Mouse (Mus musculus): ENCODE measurements around the gene Cops7b. TPM values are rescaled to one million over a fixed set of nuclear protein-coding genes. Genes with fewer than 3 reads are reported as not detected.

The Cops7b gene
- polyA plus RNA-seq, 1 experiment from 2014 or later = 36.9 TPM

DNA sequence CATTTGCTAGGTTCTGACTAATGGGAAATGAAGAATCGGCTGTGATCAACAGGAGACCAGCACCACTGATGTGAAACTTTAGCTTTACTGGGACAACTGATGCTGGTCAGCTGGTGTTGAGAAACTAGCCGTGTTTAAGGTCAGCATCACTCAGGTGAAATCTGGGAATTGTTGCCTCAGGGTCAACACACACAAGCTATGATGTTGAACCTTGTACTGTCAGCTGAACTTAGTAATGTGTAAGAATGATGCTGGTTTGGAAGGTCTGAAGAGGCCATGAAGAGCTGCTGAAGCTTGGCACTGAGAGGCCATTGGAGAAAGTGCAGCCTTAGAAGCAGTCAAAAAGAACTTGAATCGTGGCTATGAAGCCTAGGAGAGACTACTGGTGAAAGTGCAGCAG, 27.0 kb upstream of the Cops7b start:
- no peak overlapping the region for H3K4me2 ChIP-seq (ENCODE audit: low read length)
- H3K27me3 ChIP-seq (replicated peaks; ENCODE audit: control insufficient read depth, insufficient read depth, low read length) = no peaks in the 10 kb centered on the region
- DNase-seq (ENCODE audit: low spot score) (no peak), ATAC-seq (replicated peaks; ENCODE audit: low FRiP score, low TSS enrichment, low read depth) (no peak)
- H3K4me1 ChIP-seq (replicated peaks; ENCODE audit: control insufficient read depth, insufficient read depth, low read length) = no peaks in the 10 kb centered on the region
- no peak overlapping the region for H3K9ac ChIP-seq (ENCODE audit: low read length)
- H3K4me3 ChIP-seq (ENCODE audit: low read depth, low read length) = no peak overlapping the region
- WGBS = 82% methylated on average over 3 of the region's 3 CpGs
- H3K27ac ChIP-seq (ENCODE audit: low read depth) = no peak overlapping the region
- H3K9me3 ChIP-seq (ENCODE audit: control insufficient read depth, low read length) = no peaks in the 10 kb centered on the region
- H3K36me3 ChIP-seq (ENCODE audit: control insufficient read depth, insufficient read depth, low read length) = no peaks in the 10 kb centered on the region

- Histone ChIP-seq H3K36me3 (ENCODE audit: control insufficient read depth, insufficient read depth, low read length) (peaks cover 12% of the 10 kb centered on the region), H3K4me1 (replicated peaks; ENCODE audit: control insufficient read depth, insufficient read depth, low read length) (no peaks in the 10 kb centered on the region), H3K27ac (ENCODE audit: low read depth) (no peak overlapping the region), H3K27me3 (replicated peaks; ENCODE audit: control insufficient read depth, insufficient read depth, low read length) (no peaks in the 10 kb centered on the region), H3K4me3 (ENCODE audit: low read depth, low read length) (no peak overlapping the region), H3K9ac (ENCODE audit: low read length) (no peak overlapping the region), H3K9me3 (ENCODE audit: control insufficient read depth, low read length) (no peaks in the 10 kb centered on the region), H3K4me2 (ENCODE audit: low read length) (no peak overlapping the region)
- ATAC-seq (replicated peaks; ENCODE audit: low FRiP score, low TSS enrichment, low read depth) = no peak
- no peak for DNase-seq (ENCODE audit: low spot score)
- 66% methylated on average over 7 of the region's 7 CpGs for WGBS
These were observed 24.8 kb upstream of the Cops7b start for GRCm38 (mm10) chr1:86557872-86558271.

GRCm38 (mm10) chr1:86559232-86559631, 23.5 kb upstream of the Cops7b start:
- Histone ChIP-seq H3K36me3 (ENCODE audit: control insufficient read depth, insufficient read depth, low read length) (peaks cover 23% of the 10 kb centered on the region), H3K4me3 (ENCODE audit: low read depth, low read length) (no peak overlapping the region), H3K4me2 (ENCODE audit: low read length) (no peak overlapping the region), H3K27ac (ENCODE audit: low read depth) (no peak overlapping the region), H3K9ac (ENCODE audit: low read length) (no peak overlapping the region), H3K4me1 (replicated peaks; ENCODE audit: control insufficient read depth, insufficient read depth, low read length) (no peaks in the 10 kb centered on the region), H3K9me3 (ENCODE audit: control insufficient read depth, low read length) (no peaks in the 10 kb centered on the region), H3K27me3 (replicated peaks; ENCODE audit: control insufficient read depth, insufficient read depth, low read length) (no peaks in the 10 kb centered on the region)
- ATAC-seq (replicated peaks; ENCODE audit: low FRiP score, low TSS enrichment, low read depth) (no peak), DNase-seq (ENCODE audit: low spot score) (no peak)
- 90% methylated on average over 3 of the region's 3 CpGs for WGBS

DNA sequence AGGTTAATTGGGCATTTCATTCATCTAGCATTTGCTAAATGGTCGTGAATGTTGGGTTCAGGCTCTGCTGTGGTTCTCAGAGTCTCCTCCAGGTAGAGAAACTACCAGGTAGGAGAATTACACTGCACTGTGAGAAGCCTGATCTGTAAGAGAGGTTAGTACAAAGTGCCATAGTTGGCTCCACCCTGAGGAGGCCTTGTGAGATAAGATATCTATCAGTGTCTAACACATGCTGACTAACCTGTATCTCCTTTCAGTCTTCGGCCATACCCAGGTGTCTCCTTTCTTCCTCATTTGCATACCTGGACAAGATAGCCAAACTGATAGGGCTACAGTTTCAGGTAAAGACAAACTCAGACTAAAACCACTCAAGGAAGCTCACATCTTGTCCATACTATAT, 20.0 kb upstream of the Cops7b start:
- ATAC-seq (replicated peaks; ENCODE audit: low FRiP score, low TSS enrichment, low read depth) = no peak
- H3K27me3 ChIP-seq (replicated peaks; ENCODE audit: control insufficient read depth, insufficient read depth, low read length) = no peaks in the 10 kb centered on the region

GRCm38 (mm10) chr1:86568409-86568808, 14.3 kb upstream of the Cops7b start:
- no peaks in the 10 kb centered on the region for H3K4me1 ChIP-seq (replicated peaks; ENCODE audit: control insufficient read depth, insufficient read depth, low read length)
- ATAC-seq (replicated peaks; ENCODE audit: low FRiP score, low TSS enrichment, low read depth) (no peak), DNase-seq (ENCODE audit: low spot score) (no peak)

More for the DNA sequence above, 20.0 kb upstream of the Cops7b start:
- no peak overlapping the region for H3K9ac ChIP-seq (ENCODE audit: low read length)
- no peak overlapping the region for H3K27ac ChIP-seq (ENCODE audit: low read depth)
- H3K4me1 ChIP-seq (replicated peaks; ENCODE audit: control insufficient read depth, insufficient read depth, low read length) = no peaks in the 10 kb centered on the region
- no peaks in the 10 kb centered on the region for H3K9me3 ChIP-seq (ENCODE audit: control insufficient read depth, low read length)
- no peak overlapping the region for H3K4me2 ChIP-seq (ENCODE audit: low read length)
- DNase-seq (ENCODE audit: low spot score) = no peak
- H3K36me3 ChIP-seq (ENCODE audit: control insufficient read depth, insufficient read depth, low read length) = peaks cover 26% of the 10 kb centered on the region
- 85% methylated on average over 2 of the region's 2 CpGs for WGBS
- H3K4me3 ChIP-seq (ENCODE audit: low read depth, low read length) = no peak overlapping the region

DNA sequence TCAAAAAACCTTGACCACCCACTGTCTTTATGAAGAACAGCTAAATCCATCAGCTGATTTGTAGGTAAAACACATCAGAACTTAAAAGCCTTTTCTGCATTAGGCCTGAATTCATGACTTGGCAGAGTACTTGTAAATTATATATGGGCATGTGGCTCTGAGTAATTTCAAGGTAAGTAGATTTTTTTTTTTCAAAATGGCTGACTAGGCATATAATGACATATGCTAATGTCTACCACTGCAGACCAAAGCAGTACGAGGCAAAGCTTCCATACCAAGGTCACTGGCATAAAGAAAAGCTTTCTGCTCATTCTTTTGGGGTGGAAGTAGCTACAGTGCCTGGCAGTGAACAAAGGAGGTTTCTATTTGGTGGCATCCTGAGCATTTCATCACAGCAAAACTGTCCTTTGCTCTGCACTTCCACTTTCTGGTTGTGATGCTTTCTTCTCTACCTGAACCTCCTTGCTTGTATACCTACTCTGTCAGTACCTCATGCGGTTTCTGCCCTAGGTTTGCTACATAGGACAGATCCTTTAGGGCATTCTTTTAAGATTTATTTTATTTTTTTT, 13.3 kb upstream of the Cops7b start:
- Histone ChIP-seq H3K36me3 (ENCODE audit: control insufficient read depth, insufficient read depth, low read length) (0 out of 2 replicates have a peak, but pooled peaks cover 4% of the 10 kb centered on the region), H3K4me2 (ENCODE audit: low read length) (no peak overlapping the region), H3K9ac (ENCODE audit: low read length) (no peak overlapping the region), H3K9me3 (ENCODE audit: control insufficient read depth, low read length) (no peaks in the 10 kb centered on the region), H3K27me3 (replicated peaks; ENCODE audit: control insufficient read depth, insufficient read depth, low read length) (no peaks in the 10 kb centered on the region), H3K4me1 (replicated peaks; ENCODE audit: control insufficient read depth, insufficient read depth, low read length) (no peaks in the 10 kb centered on the region), H3K4me3 (ENCODE audit: low read depth, low read length) (no peak overlapping the region), H3K27ac (ENCODE audit: low read depth) (no peak overlapping the region)
- no peak for DNase-seq (ENCODE audit: low spot score)
- ATAC-seq (replicated peaks; ENCODE audit: low FRiP score, low TSS enrichment, low read depth) = no peak
- whole genome bisulfite sequencing = 89% methylated on average over 2 of the region's 2 CpGs

More at GRCm38 (mm10) chr1:86568409-86568808, 14.3 kb upstream of the Cops7b start:
- 64% methylated on average over 2 of the region's 2 CpGs for WGBS
- no peaks in the 10 kb centered on the region for H3K27me3 ChIP-seq (replicated peaks; ENCODE audit: control insufficient read depth, insufficient read depth, low read length)
- H3K4me3 ChIP-seq (ENCODE audit: low read depth, low read length) = no peak overlapping the region
- H3K9me3 ChIP-seq (ENCODE audit: control insufficient read depth, low read length) = no peaks in the 10 kb centered on the region
- no peak overlapping the region for H3K27ac ChIP-seq (ENCODE audit: low read depth)
- H3K4me2 ChIP-seq (ENCODE audit: low read length) = no peak overlapping the region
- H3K36me3 ChIP-seq (ENCODE audit: control insufficient read depth, insufficient read depth, low read length) = peaks cover 14% of the 10 kb centered on the region; the same call in 1 of the 2 replicates
- H3K9ac ChIP-seq (ENCODE audit: low read length) = no peak overlapping the region

DNA sequence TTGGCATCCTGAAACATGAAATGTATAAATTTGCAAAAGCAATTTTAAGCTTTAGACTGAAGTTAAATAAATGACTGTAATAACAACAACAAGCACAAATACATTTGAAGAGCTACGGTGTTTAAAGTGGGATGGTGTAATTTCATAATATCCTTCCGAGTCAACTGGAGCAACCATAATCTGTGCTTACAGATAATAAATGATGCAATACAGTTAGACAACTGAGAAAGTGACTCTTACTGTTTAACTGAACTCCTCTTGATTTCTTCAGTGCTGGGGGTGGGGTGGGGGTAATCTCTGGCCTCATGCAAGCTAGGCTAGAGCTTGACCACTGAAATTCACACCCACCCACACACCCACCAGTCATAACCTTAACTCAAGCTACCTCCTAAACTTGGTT, 11.3 kb upstream of the Cops7b start:
- no peaks in the 10 kb centered on the region for H3K27me3 ChIP-seq (replicated peaks; ENCODE audit: control insufficient read depth, insufficient read depth, low read length)
- WGBS = 88% methylated on average over 2 of the region's 2 CpGs
- H3K9me3 ChIP-seq (ENCODE audit: control insufficient read depth, low read length) = no peaks in the 10 kb centered on the region
- no peak overlapping the region for H3K4me3 ChIP-seq (ENCODE audit: low read depth, low read length)
- H3K27ac ChIP-seq (ENCODE audit: low read depth) = no peak overlapping the region
- no peaks in the 10 kb centered on the region for H3K4me1 ChIP-seq (replicated peaks; ENCODE audit: control insufficient read depth, insufficient read depth, low read length)
- no peak overlapping the region for H3K4me2 ChIP-seq (ENCODE audit: low read length)
- 0 out of 2 replicates have a peak, but pooled peaks cover 3% of the 10 kb centered on the region for H3K36me3 ChIP-seq (ENCODE audit: control insufficient read depth, insufficient read depth, low read length)
- H3K9ac ChIP-seq (ENCODE audit: low read length) = no peak overlapping the region
- no peak for DNase-seq (ENCODE audit: low spot score)
- no peak for ATAC-seq (replicated peaks; ENCODE audit: low FRiP score, low TSS enrichment, low read depth)

- Histone ChIP-seq H3K36me3 (ENCODE audit: control insufficient read depth, insufficient read depth, low read length) (0 out of 2 replicates have a peak, but pooled peaks cover 3% of the 10 kb centered on the region), H3K4me2 (ENCODE audit: low read length) (no peak overlapping the region), H3K4me1 (replicated peaks; ENCODE audit: control insufficient read depth, insufficient read depth, low read length) (no peaks in the 10 kb centered on the region), H3K27me3 (replicated peaks; ENCODE audit: control insufficient read depth, insufficient read depth, low read length) (no peaks in the 10 kb centered on the region), H3K9me3 (ENCODE audit: control insufficient read depth, low read length) (no peaks in the 10 kb centered on the region), H3K4me3 (ENCODE audit: low read depth, low read length) (no peak overlapping the region), H3K27ac (ENCODE audit: low read depth) (no peak overlapping the region), H3K9ac (ENCODE audit: low read length) (no peak overlapping the region)
- no peak for ATAC-seq (replicated peaks; ENCODE audit: low FRiP score, low TSS enrichment, low read depth)
- no peak for DNase-seq (ENCODE audit: low spot score)
- 79% methylated on average over 4 of the region's 4 CpGs for WGBS
These were observed 10.8 kb upstream of the Cops7b start for GRCm38 (mm10) chr1:86571941-86572340.

DNA sequence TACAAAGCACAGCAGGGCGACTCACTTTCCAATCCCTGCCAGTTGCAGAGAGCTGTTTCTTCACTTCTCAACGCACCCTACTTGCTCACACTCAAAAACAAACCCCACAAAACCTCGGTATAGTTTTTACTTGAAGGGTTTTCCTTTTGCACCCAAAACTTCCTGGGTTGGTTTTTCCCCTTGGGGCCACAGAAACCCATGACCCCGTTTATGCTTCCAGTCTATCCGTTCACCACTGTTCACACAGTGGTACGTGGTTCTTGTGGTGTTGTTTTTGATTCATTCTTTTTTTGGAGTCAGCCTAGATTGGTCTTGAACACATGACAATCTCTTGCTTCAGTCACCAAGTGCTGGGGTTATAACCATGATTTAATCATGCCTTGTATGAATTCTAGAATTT, 2.3 kb upstream of the Cops7b start:
- H3K36me3 ChIP-seq (ENCODE audit: control insufficient read depth, insufficient read depth, low read length) = no peaks in the 10 kb centered on the region
- H3K4me2 ChIP-seq (ENCODE audit: low read length) = no peak overlapping the region
- no peak overlapping the region for H3K4me3 ChIP-seq (ENCODE audit: low read depth, low read length)
- H3K9ac ChIP-seq (ENCODE audit: low read length) = no peak overlapping the region
- H3K4me1 ChIP-seq (replicated peaks; ENCODE audit: control insufficient read depth, insufficient read depth, low read length) = peaks cover 14% of the 10 kb centered on the region
- no peak overlapping the region for H3K27ac ChIP-seq (ENCODE audit: low read depth)
- no peaks in the 10 kb centered on the region for H3K9me3 ChIP-seq (ENCODE audit: control insufficient read depth, low read length)
- 70% methylated on average over 6 of the region's 6 CpGs for WGBS
- no peaks in the 10 kb centered on the region for H3K27me3 ChIP-seq (replicated peaks; ENCODE audit: control insufficient read depth, insufficient read depth, low read length)
- DNase-seq (ENCODE audit: low spot score) = no peak
- ATAC-seq (replicated peaks; ENCODE audit: low FRiP score, low TSS enrichment, low read depth) = no peak

Measured in intestine, embryonic 14.5 days (tissue).